Mouse (Mus musculus): ENCODE data around the gene Rtbdn.
"Not testable (repeated sequence)": the region's sequence is repeated elsewhere in the genome, so short reads cannot be mapped to it uniquely, and the experiment has no call there.

Rtbdn gene

GRCm38 (mm10) chr8:84946528-84947240 is at the start of gene Rtbdn:
Gene Rtbdn (plus strand): TSS chr8:84946991.
- DNase-seq (ENCODE audit: low spot score in 2 of 2) = no peak

DNA sequence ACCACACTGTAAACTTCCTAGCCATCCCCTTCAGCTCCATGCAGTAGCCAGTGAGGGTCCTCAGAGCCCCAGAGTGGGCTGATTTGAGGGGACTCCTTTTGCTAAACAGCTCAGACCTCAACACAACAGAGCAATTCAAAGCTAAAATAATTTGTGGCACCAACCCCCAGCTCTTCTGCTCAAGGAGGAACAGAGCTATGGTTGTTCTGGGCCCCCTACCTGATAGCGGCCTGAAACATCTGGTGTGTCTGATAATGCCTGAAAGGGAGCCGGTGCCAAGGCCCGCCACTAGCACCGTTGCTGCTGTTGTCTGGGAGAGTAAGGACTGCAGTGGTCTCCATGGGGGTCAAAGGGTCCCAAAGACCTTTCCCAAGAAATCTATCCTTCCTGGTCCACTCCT is 45.7 kb upstream of the Rtbdn start:
- no peak for DNase-seq (ENCODE audit: low spot score in 2 of 2)

DNA sequence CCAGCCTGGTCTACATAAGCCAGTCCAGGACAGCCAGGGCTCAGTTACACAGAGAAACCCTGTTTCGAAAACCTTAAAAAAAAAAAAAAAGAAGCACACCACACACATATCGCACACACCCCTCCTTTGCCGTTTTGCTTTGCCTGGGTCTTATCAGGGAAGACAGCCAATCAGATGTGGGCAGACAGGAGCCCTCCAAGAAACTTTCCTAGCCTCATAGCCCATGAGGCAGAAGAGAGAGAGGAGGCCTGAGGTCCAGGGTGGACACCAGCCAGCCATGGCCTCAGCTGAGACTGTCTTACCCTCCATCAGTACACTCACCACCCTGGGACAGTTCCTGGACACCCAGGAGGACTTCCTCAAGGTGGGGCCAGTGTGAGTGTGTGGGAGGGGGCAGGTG is 45.0 kb upstream of the Rtbdn start, which contains the start of gene Klf1:
Klf1 (plus strand) TSS at position 177 of the 400 bp plus-strand sequence.
- DNase-seq (ENCODE audit: low spot score in 2 of 2) = no peak

- DNase-seq (ENCODE audit: low spot score in 2 of 2) = no peak
These were observed 44.3 kb upstream of the Rtbdn start for GRCm38 (mm10) chr8:84902367-84902919.

GRCm38 (mm10) chr8:84902920-84903661 is 43.7 kb upstream of the Rtbdn start:
- DNase-seq (ENCODE audit: low spot score in 2 of 2) = peak; percentile 84 to 89

DNA sequence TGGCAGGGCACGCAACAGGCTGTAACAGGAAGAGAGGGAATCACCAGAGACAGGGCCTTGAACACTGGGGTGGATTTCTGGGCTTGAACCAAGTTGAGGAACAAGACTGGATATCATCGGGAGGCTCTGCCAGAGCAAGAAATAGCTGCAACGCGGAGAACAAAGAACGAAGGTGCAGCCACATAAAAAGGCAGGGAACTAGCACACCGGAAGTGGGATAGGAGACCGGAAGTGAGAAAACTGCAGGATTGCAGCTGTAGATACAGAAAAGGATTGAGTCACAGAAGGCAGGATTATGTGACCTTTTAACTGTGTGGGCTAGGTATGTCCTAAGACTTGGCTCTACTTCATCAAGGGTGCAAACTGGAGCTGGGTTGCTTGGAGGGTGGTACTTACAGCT is 42.4 kb upstream of the Rtbdn start:
- no peak for DNase-seq (ENCODE audit: low spot score in 2 of 2)

- no peak for DNase-seq (ENCODE audit: low spot score in 2 of 2)
These were observed 39.8 kb upstream of the Rtbdn start for GRCm38 (mm10) chr8:84907037-84907436.

- no peak for DNase-seq (ENCODE audit: low spot score in 2 of 2)
These were observed 39.3 kb upstream of the Rtbdn start for GRCm38 (mm10) chr8:84907493-84907892.

DNA sequence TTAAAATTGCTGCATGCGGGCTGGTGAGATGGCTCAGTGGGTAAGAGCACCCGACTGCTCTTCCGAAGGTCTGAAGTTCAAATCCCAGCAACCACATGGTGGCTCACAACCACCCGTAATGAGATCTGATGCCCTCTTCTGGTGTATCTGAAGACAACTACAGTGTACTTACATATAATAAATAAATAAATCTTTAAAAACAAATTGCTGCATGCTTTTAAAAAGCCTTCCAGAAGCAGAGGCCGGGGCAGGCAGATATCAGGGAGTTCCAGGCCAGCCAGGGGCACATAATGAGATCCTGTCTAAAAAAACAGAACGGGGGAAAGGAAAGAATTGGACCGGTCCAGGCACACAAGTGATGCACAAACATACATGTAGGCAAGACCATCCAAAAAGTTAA is 38.8 kb upstream of the Rtbdn start:
- DNase-seq (ENCODE audit: low spot score in 2 of 2) = not testable (repeated sequence)

DNA sequence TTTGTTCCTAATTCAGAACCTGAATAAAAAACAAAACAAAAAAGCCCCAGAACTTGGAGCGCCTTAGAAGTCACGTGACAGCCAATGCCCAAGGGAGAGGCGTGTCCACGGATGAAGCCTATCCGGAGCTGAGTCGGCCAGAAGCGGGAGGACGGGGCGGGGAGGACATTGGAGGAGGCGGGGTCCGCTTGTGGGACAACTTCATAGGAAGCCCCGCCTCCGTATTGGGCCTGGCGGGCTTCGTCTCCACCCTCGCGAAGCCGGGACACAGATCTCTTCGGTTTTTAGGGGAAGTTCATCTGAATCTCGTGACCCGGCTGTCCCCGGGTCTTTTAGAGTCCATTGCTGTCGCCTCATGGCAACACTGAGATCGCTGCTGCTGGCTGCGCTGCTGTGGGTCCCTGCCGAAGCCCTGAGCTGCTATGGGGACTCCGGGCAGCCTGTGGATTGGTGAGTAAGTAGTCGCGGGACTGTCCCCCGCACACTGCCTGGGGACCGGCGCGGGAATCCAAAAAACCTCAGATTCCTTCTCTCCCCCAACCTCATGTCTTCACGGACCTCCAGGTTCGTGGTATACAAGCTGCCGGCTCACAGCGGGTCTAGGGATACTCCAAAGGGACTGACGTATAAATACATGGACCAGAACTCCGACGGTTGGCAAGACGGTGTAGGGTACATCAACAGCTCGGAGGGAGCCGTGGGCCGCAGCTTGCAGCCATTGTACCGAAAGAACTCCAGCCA is 38.2 kb upstream of the Rtbdn start, which contains the start of gene Dnase2a:
Dnase2a (plus strand) TSS at position 140 of the 741 bp plus-strand sequence.
- peak; percentile 78 to 83 for DNase-seq (ENCODE audit: low spot score in 2 of 2)

DNA sequence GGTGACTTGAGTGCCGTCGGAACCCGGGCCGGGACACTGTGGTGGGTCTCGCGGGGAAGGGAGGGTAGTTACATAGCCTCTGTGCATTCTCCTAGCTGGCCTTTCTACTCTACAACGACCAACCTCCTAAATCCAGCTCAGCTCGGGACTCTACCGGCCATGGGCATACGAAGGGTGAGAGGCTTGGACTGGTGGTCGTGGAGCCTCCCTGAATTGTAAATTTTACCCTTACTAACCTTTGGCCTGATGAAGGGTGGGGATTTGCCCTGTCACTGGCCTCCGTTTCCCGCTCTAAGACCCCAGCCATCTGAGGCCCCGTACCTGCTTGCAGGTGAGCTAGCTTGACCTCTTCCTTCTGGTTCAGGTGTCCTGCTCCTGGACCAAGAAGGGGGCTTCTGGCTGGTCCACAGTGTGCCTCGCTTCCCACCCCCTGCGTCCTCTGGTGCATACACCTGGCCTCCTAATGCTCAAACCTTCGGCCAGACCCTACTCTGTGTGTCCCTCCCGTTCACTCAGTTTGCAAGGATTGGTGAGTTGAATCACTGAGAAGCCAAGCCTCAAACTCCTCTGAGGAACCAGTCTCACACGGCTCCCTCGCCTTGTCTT is 37.5 kb upstream of the Rtbdn start:
- no peak for DNase-seq (ENCODE audit: low spot score in 2 of 2)

DNA sequence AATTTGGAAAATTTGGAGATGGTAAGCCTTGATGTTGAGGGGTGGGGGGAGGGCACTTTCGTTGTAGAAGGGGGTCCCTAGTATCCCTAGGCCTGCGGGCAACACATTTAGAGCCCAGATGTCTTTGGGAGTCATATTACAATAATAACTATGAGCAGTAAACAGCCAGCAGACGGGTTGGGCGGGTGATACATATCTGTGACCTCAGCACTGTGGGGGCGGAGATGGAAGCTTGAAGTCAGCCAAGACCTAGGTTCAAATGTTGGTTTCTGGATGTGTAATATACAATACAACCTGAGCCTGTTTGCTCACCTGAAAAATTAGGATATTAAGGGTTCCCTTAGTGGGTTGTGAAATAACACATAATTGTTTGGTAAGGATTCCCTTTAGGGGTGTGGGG is 36.8 kb upstream of the Rtbdn start:
- no peak for DNase-seq (ENCODE audit: low spot score in 2 of 2)

DNA sequence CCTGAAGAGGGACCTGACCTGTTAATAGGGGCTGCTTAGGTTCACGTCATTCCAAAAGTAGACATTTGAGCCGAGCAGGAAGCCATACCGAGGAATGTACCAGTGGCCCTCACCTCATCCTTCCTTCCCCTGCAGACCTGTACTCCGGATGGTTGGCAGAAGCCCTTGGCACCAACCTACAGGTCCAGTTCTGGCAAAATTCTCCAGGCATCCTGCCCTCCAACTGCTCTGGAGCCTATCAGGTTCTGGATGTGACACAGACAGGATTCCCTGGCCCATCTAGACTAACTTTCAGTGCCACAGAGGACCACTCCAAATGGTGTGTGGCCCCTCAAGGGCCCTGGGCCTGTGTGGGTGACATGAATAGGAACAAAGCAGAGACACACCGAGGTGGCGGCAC is 36.2 kb upstream of the Rtbdn start:
- DNase-seq (ENCODE audit: low spot score in 2 of 2) = no peak

DNA sequence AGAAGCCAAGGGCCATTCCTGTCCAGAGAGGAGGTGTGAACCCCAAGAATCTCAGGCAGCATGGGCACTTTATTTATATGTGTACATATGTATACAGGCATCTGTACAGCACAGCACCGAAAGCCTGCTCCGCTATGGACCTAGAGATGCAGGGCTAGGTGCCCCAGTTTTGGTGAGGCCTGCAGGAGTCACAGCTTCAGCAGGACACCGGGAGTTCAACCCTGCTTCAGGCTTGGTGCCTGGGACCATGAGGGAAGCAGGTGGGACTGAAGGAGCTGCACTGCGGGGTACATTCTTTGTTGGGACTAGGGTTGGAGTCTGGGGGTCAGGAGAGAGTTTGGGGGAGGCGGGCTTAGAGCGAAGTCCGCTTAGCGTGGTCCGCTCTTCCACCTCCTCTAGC is 34.9 kb upstream of the Rtbdn start:
- DNase-seq (ENCODE audit: low spot score in 2 of 2) = no peak

DNA sequence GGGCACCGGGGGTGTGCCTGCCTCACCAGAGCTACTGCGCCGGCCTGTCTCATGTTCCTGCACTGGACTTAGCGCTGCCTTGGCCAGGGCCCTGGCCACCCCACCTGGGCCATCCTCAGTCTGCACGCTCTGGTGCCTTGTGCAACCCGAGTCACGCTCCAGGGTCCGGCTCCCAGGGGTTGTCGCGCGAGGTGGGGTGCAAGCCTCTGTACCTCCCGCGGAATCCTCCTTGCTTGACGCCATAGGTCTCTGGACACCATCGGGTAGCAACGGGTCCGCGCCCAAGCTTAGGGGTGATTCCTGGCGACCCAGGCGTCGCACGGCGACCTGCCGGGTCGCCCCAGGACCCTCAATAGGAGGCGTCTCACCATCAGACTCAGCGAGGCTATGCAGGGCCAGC is 34.4 kb upstream of the Rtbdn start:
- DNase-seq (ENCODE audit: low spot score in 2 of 2) = no peak

DNA sequence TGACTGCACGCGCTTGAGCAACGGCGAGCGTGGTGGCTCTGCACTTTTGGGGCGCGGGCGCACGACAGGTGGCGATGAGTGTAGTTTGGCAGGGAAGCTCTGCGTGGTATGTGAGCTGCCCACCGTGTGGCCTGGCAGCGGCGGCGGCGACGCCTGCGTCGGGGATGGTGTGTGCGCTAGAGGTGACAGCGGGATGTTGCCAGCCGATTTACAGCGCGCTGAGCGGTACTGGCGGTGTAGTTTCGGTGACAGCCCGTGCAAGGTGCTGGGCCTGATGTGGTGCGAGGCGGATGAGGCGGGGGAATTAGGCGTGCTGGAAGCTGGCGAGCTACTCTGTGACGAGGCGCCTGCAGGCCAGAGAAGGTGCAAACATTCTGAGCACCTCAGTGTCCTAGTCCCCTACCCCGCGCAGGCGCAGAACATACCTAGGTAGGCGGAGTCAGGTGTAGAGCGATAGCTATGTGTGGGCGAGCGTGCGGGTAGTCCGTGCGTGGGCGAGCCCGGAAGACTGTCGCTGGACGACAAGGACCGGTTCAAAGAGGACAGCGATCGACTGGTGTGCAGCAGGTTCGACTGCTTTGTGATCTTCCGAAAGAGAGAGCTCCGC is 33.8 kb upstream of the Rtbdn start:
- DNase-seq (ENCODE audit: low spot score in 2 of 2) = peak; percentile 59 to 69

DNA sequence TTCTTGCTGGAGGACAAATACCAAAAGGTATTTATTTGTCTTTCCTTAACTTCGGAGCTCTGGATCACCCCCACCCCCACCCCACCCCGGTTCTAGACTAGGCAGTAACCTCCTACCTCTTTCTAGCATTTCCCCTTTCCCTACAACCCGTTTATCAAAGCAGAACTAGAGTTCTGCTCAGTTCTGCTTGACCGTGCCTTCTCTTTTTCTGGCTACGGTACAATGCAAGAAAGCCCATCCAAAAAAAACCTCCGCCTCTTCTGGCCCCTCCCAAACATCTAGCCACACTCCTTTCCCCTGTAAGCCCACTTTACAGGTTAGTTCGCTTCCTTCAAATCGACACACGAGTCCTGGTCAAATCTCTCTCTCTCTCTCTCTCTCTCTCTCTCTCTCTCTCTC is 33.3 kb upstream of the Rtbdn start:
- DNase-seq (ENCODE audit: low spot score in 2 of 2) = no peak

GRCm38 (mm10) chr8:84913960-84914359 is 32.8 kb upstream of the Rtbdn start:
- DNase-seq (ENCODE audit: low spot score in 2 of 2) = no peak

- DNase-seq (ENCODE audit: low spot score in 2 of 2) = no peak
These were observed 31.5 kb upstream of the Rtbdn start for GRCm38 (mm10) chr8:84915269-84915668.

DNA sequence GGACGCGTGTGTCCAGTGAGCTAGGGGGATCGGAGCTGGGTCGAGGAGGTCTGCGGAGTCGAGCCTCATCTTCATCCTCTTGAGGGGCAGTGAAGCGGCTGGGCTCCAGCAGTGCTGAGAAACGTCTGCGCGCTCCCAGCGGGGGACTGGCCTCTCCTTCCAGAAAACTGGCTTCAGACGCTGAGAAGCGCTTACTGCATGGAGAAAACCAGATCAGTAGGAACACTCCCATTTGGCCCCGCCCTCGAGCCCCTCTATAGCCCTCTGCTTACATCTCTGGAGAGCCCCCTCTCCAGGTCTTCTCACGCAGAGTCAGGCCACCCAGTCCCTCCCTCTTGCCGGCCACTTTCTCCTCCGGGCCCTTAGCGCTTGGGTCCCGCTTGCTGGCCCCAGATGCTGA is 29.0 kb upstream of the Rtbdn start:
- DNase-seq (ENCODE audit: low spot score in 2 of 2) = no peak

GRCm38 (mm10) chr8:84918646-84919045 is 28.1 kb upstream of the Rtbdn start:
- no peak for DNase-seq (ENCODE audit: low spot score in 2 of 2)

All from right cerebral cortex, postnatal 36 days (tissue).